In genomic region chr14:37032481-37033104, GRCm38 (mm10) we compare ENCODE assay signal across 15 mouse cellular contexts. TPM values are rescaled to one million over a fixed set of nuclear protein-coding genes. Genes with fewer than 3 reads are reported as not detected.
DNase-seq lines count a peak whose midpoint lies in the region; ATAC-seq and TF ChIP-seq lines count a peak whose summit lies in the region.
"Had no signal": no experiment of that assay in that cellular context is flagged by ENCODE, and none has a peak within 500 bp of the region (broad histone marks: within the 10 kb centered on the region; RNA-seq: fewer than 3 reads in every experiment).

No protein-coding gene starts in this region.

- H3K79me2 ChIP-seq in C2C12 (ENCODE audit: control insufficient read depth, insufficient read depth) = no peaks in the 10 kb centered on the region

- H3K4me2 ChIP-seq in forebrain, postnatal 0 days (ENCODE audit: low read depth) = no peak overlapping the region
- H3K4me2 ChIP-seq: embryonic facial prominence, embryonic 13.5 days had no signal

- no peak overlapping the region for H3ac ChIP-seq in C2C12 (ENCODE audit: control insufficient read depth, insufficient read length, low read depth)

- H3K27me3 ChIP-seq in C2C12 (ENCODE audit: control insufficient read depth, insufficient read depth, insufficient read length) = no peaks in the 10 kb centered on the region
- H3K27me3 ChIP-seq in forebrain, postnatal 0 days (ENCODE audit: insufficient read depth, low read length) = no peaks in the 10 kb centered on the region
- H3K27me3 ChIP-seq: embryonic facial prominence, embryonic 13.5 days had no signal

- H3K9ac ChIP-seq in forebrain, postnatal 0 days = no peak overlapping the region
- H3K9ac ChIP-seq: embryonic facial prominence, embryonic 13.5 days had no signal

- no peaks in the 10 kb centered on the region for H3K36me3 ChIP-seq in C2C12 (ENCODE audit: control insufficient read depth, insufficient read depth)
- no peaks in the 10 kb centered on the region for H3K36me3 ChIP-seq in forebrain, postnatal 0 days (ENCODE audit: insufficient read depth)
- H3K36me3 ChIP-seq: embryonic facial prominence, embryonic 13.5 days had no signal

- no peak overlapping the region for H3K27ac ChIP-seq in layer of hippocampus, adult 2 months
- no peak overlapping the region for H3K27ac ChIP-seq in forebrain, postnatal 0 days (ENCODE audit: low read depth, low read length)
- H3K27ac ChIP-seq: embryonic facial prominence, embryonic 13.5 days had no signal

- peak overlapping the region; percentile 3; the same call in 1 of the 2 replicates for H3K4me3 ChIP-seq in layer of hippocampus, adult 2 months
- no peak overlapping the region for H3K4me3 ChIP-seq in C2C12 (ENCODE audit: insufficient read depth, poor library complexity, severe bottlenecking)
- no peak overlapping the region for H3K4me3 ChIP-seq in forebrain, postnatal 0 days (ENCODE audit: low read depth, low read length)
- H3K4me3 ChIP-seq: embryonic facial prominence, embryonic 13.5 days had no signal

- H3K79me3 ChIP-seq in C2C12 (ENCODE audit: low read depth) = no peaks in the 10 kb centered on the region

- peak; percentile 73 for ATAC-seq in forebrain, postnatal 0 days
- no peak for ATAC-seq in monocyte, adult 5-6 weeks (replicated peaks; ENCODE audit: insufficient number of reproducible peaks, low FRiP score, low TSS enrichment, poor library complexity, severe bottlenecking)

- 30% methylated on average over 11 of the region's 11 CpGs for WGBS in forebrain, postnatal 0 days

- DNase-seq in layer of hippocampus, adult 2 months (ENCODE audit: low spot score in 2 of 2) = peak in 1 of 2 experiments; percentile 5
- DNase-seq in layer of hippocampus, adult 11-12 months (ENCODE audit: low spot score) = no peak
- peak; percentile 31 for DNase-seq in MN1 (ENCODE audit: low spot score)
- peak; percentile 48 for DNase-seq in forebrain, postnatal 0 days
- no peak for DNase-seq in spleen, adult 18-20 months

- 0 out of 2 replicates have a peak, but pooled peaks cover 10% of the 10 kb centered on the region for H3K4me1 ChIP-seq in forebrain, postnatal 0 days (ENCODE audit: insufficient read depth)
- H3K4me1 ChIP-seq: embryonic facial prominence, embryonic 13.5 days had no signal

- no peaks in the 10 kb centered on the region for H3K9me3 ChIP-seq in forebrain, postnatal 0 days (ENCODE audit: low read length)
- H3K9me3 ChIP-seq: embryonic facial prominence, embryonic 13.5 days had no signal

- TF ChIP-seq CTCF in layer of hippocampus, adult 2 months (conservative IDR thresholded peaks at IDR 0.05) = no peak
- TF ChIP-seq CTCF in C2C12 (IDR thresholded peaks at IDR 0.05; ENCODE audit: control insufficient read depth, insufficient read depth, insufficient read length) = no peak
- no peak for TF ChIP-seq CTCF in forebrain, postnatal 0 days (IDR thresholded peaks at IDR 0.05; ENCODE audit: low read depth)

TF ChIP-seq in C2C12, 6 proteins besides CTCF, POLR2A, EP300 and RAD21:
- TF ChIP-seq MAX (IDR thresholded peaks at IDR 0.05) (no peak), MYOD1 (IDR thresholded peaks at IDR 0.05; ENCODE audit: control insufficient read depth, insufficient read length, low read depth) (peak; percentile 67)

RNA-seq across cellular contexts. Expression of gene Rgr, which starts 16.2 kb away (rescaled TPM):
- not detected for total RNA-seq in layer of hippocampus, adult 2 months (2021)
- polyA plus RNA-seq in C2C12 (2012; fragmentation: generic; extraction: Trizol) = not detected
- 0.10 TPM in 1 of 2 replicates, not detected in the other for total RNA-seq in forebrain, postnatal 0 days (2014; rRNA removed)
- polyA plus RNA-seq in forebrain, postnatal 0 days (2015; fragmentation: Nextera tagmentation; extraction: Ambion mirVana) = 0.35 TPM in 1 of 2 replicates, not detected in the other
- not detected in 3 replicates for total RNA-seq in monocyte, adult 5-6 weeks (2017)
- total RNA-seq: adrenal gland, adult 2 months; hematopoietic stem cell, adult 5-6 weeks; left cerebral cortex, adult 8-10 months; MEL had no signal
- polyA plus RNA-seq: adrenal gland, adult 2 months; neural tube, embryonic 11.5 days; thymus, postnatal 0 days had no signal

RNA-seq across cellular contexts. Expression of gene Lrit1, which starts 22.0 kb away (rescaled TPM):
- total RNA-seq in layer of hippocampus, adult 2 months (2021) = not detected
- not detected for polyA plus RNA-seq in C2C12 (2012; fragmentation: generic; extraction: Trizol)
- total RNA-seq in forebrain, postnatal 0 days (2014; rRNA removed) = not detected in 2 replicates
- polyA plus RNA-seq in forebrain, postnatal 0 days (2015; fragmentation: Nextera tagmentation; extraction: Ambion mirVana) = not detected in 2 replicates
- total RNA-seq in monocyte, adult 5-6 weeks (2017) = not detected in 3 replicates
- total RNA-seq: adrenal gland, adult 2 months; hematopoietic stem cell, adult 5-6 weeks; MEL had no signal
- polyA plus RNA-seq: adrenal gland, adult 2 months; embryonic facial prominence, embryonic 13.5 days; neural tube, embryonic 11.5 days; thymus, postnatal 0 days had no signal

RNA-seq across cellular contexts. Expression of gene Lrit2, which starts 35.1 kb away (rescaled TPM):
- not detected for total RNA-seq in layer of hippocampus, adult 2 months (2021)
- 0.01 TPM for polyA plus RNA-seq in C2C12 (2012; fragmentation: generic; extraction: Trizol)
- total RNA-seq in forebrain, postnatal 0 days (2014; rRNA removed) = not detected in 2 replicates
- not detected in 2 replicates for polyA plus RNA-seq in forebrain, postnatal 0 days (2015; fragmentation: Nextera tagmentation; extraction: Ambion mirVana)
- not detected in 3 replicates for total RNA-seq in monocyte, adult 5-6 weeks (2017)
- total RNA-seq: adrenal gland, adult 2 months; gastrocnemius, postnatal 4 days; hematopoietic stem cell, adult 5-6 weeks; left cerebral cortex, adult 8-10 months; MEL had no signal
- polyA plus RNA-seq: adrenal gland, adult 2 months; embryonic facial prominence, embryonic 13.5 days; neural tube, embryonic 11.5 days; thymus, postnatal 0 days had no signal

Comparison
In these comparisons a context has a peak if more than half of its experiments do, and no peak if none do; other contexts are left out.
1. DNase-seq: peak in MN1 (single experiment) and forebrain, postnatal 0 days (single experiment); none in layer of hippocampus, adult 11-12 months (single experiment) and spleen, adult 18-20 months (0 of 2).